Mouse (Mus musculus): ENCODE measurements at regions not wholly inside any gene's neighbourhood (a gene's known extent, or its start where the extent isn't known, plus 50 kb on each side); places are given as distances from the start of the nearest gene placed in this dataset.
"Not testable (repeated sequence)": the region's sequence is repeated elsewhere in the genome, so short reads cannot be mapped to it uniquely, and the experiment has no call there.

DNA sequence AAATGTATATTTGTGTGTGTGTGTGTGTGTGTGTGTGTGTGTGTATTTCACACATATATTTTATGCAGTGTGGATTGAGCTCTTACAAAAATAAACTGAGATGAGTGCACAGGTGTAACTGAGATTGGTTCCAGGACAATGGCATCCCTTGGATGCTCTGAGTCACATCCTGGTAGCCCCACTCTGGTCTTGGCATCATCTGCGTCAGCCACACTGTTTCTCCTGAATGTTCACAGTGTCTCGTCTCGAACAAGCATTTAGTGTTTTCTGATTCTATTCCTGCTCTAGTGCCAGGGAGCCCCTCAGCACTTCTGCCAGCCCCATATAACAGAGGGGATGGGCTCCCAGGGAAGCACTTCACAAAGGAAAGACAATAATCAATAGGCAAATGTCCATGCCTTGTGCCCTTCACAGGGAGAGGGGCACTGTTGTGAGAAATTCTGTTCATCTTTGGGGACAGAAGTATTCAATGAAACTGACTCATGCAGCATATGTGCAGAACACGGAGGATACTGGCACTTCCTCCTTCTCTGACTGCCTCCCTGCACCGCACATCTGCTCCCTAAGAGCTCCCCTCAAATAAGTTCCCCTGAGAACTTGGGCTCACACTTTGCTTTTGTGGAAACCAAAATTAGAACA lies 536.2 kb downstream of the Pdcd6ip start:
- no peak for DNase-seq

DNA sequence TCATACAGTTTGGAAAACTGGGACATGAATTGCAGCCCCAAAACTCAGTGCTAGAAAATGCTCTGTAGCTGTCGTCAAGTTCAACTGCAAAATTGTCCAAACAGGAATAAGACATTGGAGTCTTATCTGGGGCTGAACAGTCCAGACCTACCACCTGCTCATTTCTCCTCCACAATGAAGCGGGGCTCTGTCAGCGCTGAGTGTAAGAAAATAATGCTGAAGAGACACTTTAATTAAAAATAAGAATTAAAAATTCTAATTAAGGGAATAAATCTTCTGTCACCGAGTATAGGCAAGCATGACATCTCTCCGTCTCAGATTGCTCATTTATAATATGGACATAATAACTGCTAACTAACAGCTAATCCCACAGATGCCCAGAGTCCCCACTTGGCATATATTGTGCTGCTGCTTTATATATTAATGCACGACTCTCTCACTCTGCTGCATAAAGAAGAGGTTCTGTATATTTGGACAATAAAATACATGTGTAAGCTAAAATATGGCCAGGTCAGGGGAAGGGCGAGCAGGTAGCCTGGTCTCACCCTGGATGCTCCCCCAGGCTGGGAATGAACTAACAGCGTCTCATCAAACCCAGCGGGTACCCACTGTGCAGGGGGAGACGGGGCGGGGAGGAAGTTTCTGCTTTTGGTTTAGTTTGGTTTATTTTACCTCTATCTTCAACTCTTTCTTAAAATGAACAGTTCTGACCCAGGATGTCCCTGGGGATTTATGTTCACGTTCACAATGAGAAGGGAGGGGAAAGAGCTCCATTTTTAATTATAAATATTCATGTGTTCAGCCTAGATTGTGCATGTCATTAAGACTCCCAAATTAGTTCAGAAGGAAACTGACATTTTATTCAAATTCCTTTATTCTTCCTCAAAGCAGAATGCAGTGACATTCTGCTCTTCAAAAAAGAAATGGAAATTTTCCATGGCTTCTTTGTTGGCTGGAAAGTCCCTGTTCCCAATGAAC lies 544.9 kb downstream of the Pdcd6ip start:
- no peak for DNase-seq

DNA sequence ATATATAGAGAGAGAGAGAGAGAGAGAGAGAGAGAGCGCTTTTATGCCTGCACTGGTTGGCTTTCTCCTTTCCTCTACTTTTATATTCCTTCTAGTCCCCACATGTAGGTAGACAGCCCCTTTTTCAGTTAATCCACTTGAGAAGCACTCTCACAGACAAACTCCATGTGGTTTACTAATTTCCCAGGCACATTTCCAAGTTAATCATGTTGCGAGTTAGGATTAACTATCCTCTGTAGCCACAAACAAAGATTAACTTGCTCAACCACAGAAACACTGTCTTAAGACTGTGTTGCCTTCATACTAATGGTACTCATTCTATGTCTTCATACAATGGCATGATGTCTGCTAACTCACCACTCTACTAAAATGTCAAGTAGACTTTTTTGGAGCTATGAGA lies 548.0 kb downstream of the Pdcd6ip start:
- no peak for DNase-seq

GRCm38 (mm10) chr9:113158080-113158479 lies 550.0 kb downstream of the Pdcd6ip start:
- DNase-seq, result no peak

GRCm38 (mm10) chr9:113157474-113158076 lies 550.5 kb downstream of the Pdcd6ip start:
- DNase-seq, result no peak

DNA sequence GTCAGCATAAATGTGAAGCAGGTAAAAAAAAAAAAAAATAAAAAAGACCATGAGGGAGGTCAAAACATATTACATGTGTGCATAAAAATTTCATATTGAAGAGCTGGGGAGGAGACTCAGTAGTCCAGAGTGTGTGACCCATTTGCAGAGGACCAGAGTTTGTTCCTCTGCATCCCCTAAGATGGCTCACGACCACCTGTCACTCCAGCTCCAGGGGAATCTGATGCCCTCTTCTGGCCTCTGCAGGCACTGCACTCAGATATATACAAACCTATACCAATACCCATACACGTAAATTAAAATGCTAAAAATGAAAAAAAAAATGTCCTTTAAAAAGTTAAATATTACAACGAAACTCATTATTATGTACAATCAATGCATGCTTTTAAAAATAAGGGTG lies 551.4 kb downstream of the Pdcd6ip start:
- no peak for DNase-seq

DNA sequence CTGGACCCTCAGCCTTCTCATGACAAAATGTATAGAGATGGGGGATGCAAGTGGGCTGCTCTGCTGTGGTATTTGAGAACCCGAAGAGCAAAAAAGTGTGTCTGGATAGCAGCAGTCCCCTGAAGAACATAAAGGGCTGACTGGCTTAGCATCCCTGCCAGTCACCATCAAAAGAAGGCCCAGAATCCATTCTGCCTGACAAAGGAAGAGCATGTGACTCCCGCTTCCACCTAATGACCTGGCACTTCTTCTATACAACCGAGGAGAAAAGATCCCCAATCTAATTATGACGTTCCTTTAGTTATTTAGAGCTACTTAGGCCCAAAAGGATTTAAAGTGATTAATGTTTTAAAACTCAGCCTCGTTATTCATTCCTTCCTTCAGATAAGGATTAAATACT lies 559.0 kb downstream of the Pdcd6ip start:
- DNase-seq, result no peak

DNA sequence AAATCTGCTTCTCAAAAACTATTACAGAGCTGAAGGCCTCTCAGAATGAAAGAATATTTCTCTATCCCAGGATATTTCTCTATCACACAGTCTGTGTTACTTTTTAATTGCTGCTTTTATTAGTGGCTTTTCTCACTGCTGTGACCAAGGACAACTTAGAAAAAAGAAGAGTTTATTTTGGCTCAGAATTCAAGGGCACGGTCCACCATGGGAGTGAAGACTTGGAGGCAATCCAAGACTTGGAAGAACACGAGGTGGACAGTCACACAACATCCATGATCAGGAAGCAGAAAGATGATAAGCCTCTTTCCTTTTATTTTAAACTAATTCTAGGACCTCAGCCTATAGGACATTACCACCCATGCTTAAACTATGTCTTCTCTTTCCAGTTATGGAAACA lies 561.5 kb downstream of the Pdcd6ip start:
- DNase-seq, result no peak

GRCm38 (mm10) chr9:113145036-113145435 lies 563.0 kb downstream of the Pdcd6ip start:
- no peak for DNase-seq

- DNase-seq, result no peak
Measured at GRCm38 (mm10) chr9:113134611-113135010, 573.4 kb downstream of the Pdcd6ip start.

- no peak for DNase-seq
Measured at GRCm38 (mm10) chr9:113123004-113123692, 584.9 kb downstream of the Pdcd6ip start.

- DNase-seq, result no peak
Measured at GRCm38 (mm10) chr9:113122253-113122749, 585.8 kb downstream of the Pdcd6ip start.

- DNase-seq, result no peak
Measured at GRCm38 (mm10) chr9:113120385-113120784, 587.7 kb downstream of the Pdcd6ip start.

- DNase-seq, result no peak
Measured at GRCm38 (mm10) chr9:113119721-113120120, 588.3 kb downstream of the Pdcd6ip start.

GRCm38 (mm10) chr9:113115576-113115975 lies 592.5 kb downstream of the Pdcd6ip start:
- no peak for DNase-seq

DNA sequence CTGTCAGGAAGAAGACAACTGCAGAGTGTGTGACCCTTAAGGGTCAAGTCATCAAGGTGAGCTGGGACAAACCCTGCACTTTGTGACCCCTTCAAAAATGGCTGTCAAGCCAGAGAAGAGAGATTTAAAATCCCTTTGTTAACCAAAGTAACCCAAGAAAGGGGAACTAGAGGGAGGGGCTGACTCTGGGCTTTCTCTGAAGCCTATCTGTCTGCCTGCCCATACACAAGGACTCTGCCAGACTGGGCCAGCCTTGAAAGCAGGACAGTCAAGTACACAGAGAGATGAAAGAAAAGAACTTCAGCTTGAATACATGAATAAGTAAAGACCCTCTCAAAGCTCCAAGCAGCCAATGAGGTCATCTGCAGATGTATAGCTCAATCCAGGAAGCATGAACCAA lies 595.3 kb downstream of the Pdcd6ip start:
- DNase-seq, result no peak

DNA sequence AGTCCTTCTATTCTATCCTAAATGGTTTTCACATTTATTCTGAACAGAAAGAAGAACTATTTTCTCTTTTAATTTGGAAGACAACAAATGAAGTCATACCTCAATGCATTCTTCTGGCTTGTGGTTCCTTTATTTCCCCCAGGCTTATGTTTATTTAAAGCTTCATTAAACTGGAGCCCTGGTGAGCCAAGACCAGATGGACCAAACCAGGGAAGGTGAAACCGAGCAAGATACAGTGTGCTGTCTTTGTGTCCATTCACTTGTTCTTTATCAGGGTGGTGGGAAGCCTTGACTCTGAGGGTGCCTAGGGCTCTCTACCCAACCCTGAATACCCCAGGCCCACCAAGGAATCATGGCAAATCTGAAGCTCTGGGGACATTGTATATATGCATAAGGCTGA lies 606.3 kb downstream of the Pdcd6ip start:
- DNase-seq, result no peak

- no peak for DNase-seq
Measured at GRCm38 (mm10) chr9:113100641-113101040, 607.4 kb downstream of the Pdcd6ip start.

GRCm38 (mm10) chr9:113095421-113095820 lies 612.6 kb downstream of the Pdcd6ip start:
- not testable (repeated sequence) for DNase-seq

- no peak for DNase-seq
Measured at GRCm38 (mm10) chr9:113093863-113094390, 614.1 kb downstream of the Pdcd6ip start.

- no peak for DNase-seq
Measured at GRCm38 (mm10) chr9:113091881-113092280, 616.2 kb downstream of the Pdcd6ip start.

DNA sequence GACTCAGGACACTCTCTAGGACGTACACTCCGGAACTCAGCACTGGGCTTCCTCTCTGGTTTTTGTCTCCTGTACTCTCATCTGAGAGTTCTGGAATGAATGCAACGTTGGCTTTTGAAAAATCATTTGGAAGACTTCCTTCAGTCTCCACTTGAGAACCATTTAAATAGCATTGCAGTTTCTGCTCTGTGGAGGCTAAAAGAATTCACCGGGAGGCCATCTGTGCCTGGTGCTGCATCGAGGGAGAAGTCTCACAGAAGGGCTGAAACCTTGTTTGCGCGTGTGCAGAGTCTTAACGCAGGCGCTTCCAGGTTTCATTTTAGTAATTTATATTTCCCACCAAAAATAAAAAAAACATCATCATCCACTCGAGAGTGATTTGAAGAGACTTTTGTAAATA lies 620.3 kb downstream of the Pdcd6ip start:
- no peak for DNase-seq
